Mouse (Mus musculus): ENCODE data around the gene Ankrd35. TPM values are rescaled to one million over a fixed set of nuclear protein-coding genes. Genes with fewer than 3 reads are reported as not detected.
"Not testable (repeated sequence)": the region's sequence is repeated elsewhere in the genome, so short reads cannot be mapped to it uniquely, and the experiment has no call there.

Ankrd35 gene
- total RNA-seq, 2 experiments from 2014 or later = 7.5 to 8.1 TPM

DNA sequence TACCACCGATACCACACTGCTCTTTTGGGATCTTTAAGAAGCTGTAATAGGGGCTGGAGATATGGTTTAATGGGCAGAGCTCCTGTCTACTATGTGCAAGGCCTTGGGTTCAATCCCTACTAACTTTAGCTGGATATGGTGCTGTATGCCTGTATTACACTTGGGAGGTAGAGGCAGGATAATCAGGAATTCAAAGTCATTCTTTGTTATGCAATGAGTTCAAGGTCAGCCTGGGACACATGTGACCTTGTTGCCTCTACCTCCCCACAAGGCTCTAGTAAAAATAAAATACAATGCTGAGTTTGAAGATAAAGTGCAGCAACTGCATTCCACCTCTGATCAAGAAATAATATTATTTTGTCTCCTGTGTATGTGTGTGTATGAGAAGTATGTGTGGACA lies 64.1 kb downstream of the Ankrd35 start:
- DNase-seq (ENCODE audit: low spot score in 2 of 2) = no peak
- intact Hi-C loops (cut with DNase I) = no loop called here

DNA sequence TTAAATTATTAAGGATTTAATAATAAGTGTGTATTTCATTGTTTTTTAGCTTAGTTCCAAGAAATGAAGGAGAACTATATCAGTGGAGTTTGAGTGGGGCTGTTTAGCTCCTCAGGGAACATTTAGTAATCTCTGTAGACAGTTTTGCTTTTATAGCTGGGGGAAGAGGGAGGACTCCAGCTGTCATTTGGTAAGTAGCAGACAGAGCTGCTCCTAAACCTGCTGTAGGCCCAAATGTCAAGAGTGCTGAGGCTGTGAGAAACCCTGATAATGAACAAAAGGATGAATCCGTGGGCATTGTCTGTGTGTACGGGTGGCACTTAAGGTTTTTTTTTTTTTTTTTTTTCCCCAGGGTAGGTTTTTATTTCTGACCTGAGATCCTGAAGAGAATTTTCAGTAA lies 65.3 kb downstream of the Ankrd35 start:
- intact Hi-C loops (cut with DNase I) = no loop called here
- DNase-seq (ENCODE audit: low spot score in 2 of 2) = no peak

DNA sequence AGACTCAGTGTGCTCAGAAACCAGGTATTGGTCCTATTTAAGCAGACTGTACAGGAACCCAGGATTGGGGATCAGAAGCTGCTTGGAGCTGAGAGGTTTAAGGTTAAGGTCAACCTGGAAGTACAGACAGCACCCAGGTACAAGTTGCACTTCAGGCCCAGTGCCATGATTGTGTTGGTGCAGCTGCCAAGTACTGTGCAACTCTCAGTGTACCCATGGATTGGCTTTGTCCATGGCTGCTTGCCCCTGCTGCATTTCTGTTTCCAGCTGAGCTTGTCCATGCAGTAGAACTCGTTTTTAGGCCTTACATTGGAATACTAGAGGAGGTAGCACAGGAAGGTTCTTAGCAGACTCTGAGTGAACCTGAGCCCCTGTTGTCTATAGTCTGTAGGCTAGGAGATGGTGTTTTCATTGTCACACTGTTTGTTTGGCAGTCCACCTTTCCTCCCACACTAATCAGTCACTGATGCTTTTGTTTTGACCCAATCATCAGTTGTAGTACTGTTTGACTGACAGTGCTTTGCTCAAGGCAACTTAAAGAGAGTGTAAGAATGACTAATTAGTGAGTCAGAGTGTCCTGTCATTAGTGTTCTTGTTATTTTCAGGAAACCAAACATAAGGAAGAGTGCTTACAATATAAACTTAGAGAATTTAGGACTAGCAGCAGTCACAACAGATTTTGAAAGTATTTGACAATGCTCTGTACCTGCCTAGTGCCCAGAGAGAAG lies 67.2 kb downstream of the Ankrd35 start:
- intact Hi-C loops (cut with DNase I) = no loop called here
- no peak for DNase-seq (ENCODE audit: low spot score in 2 of 2)

- DNase-seq (ENCODE audit: low spot score in 2 of 2) = no peak
- intact Hi-C loops (cut with DNase I) = no loop called here
These were observed 68.1 kb downstream of the Ankrd35 start for GRCm38 (mm10) chr3:96737995-96738394.

DNA sequence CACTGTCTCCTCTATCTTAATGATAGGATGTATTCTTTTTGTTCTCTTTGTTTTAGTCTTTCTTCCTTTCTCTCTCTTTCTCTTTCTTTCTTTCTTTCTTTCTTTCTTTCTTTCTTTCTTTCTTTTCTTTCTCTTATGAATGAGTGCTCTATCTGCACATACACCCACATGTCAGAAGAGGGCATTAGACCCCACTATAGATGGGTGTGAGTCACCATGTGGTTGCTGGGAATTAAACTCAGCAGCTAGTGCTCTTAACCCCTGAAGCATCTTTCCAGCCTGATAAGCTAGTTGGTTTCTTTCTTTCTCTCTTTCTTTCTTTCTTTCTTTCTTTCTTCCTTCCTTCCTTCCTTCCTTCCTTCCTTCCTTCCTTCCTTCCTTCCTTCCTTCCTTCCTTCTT lies 70.3 kb downstream of the Ankrd35 start:
- DNase-seq (ENCODE audit: low spot score in 2 of 2); intact Hi-C loops (cut with DNase I): not testable (repeated sequence)

Other genes starting within 250 kb of the Ankrd35 start
- not detected for gene BC107364, start 217.8 kb upstream of the Ankrd35 start, total RNA-seq (2021)
- gene Hfe2, start 145.0 kb upstream of the Ankrd35 start, total RNA-seq (2021) = 1 to 10 TPM in 1 of 2 experiments, under 1 TPM in 1; 0.77 to 2.1 TPM
- 10 to 100 TPM; 19.5 to 21.8 TPM for gene Txnip, start 112.2 kb upstream of the Ankrd35 start, total RNA-seq (2021)
- gene Gm16253, start 93.1 kb upstream of the Ankrd35 start, total RNA-seq (2021) = not detected
- gene Polr3gl, start 76.0 kb upstream of the Ankrd35 start, total RNA-seq (2021) = 10 to 100 TPM; 22.5 to 29.9 TPM
- gene Ankrd34a, start 73.5 kb upstream of the Ankrd35 start, total RNA-seq (2021) = 10 to 100 TPM; 68.9 to 75.7 TPM
- gene Lix1l, start 69.0 kb upstream of the Ankrd35 start, total RNA-seq (2021) = 10 to 100 TPM; 17.3 to 18.3 TPM
- 10 to 100 TPM; 37.4 to 43.7 TPM for gene Rbm8a, start 40.2 kb upstream of the Ankrd35 start, total RNA-seq (2021)
- 10 to 100 TPM; 56.1 to 57.1 TPM for gene Pex11b, start 34.8 kb upstream of the Ankrd35 start, total RNA-seq (2021)
- gene Gm42957, start 34.7 kb upstream of the Ankrd35 start, total RNA-seq (2021) = under 1 TPM; 0.17 to 0.66 TPM
- 1 to 10 TPM; 1.2 to 3.2 TPM for gene Itga10, start 24.5 kb upstream of the Ankrd35 start, total RNA-seq (2021)
- 10 to 100 TPM; 23.9 to 24.3 TPM for gene Pias3, start 26.3 kb downstream of the Ankrd35 start, total RNA-seq (2021)
- gene Nudt17, start 38.4 kb downstream of the Ankrd35 start, total RNA-seq (2021) = 1 to 10 TPM; 9.0 to 9.8 TPM
- 10 to 100 TPM; 24.1 to 28.0 TPM for gene Polr3c, start 57.5 kb downstream of the Ankrd35 start, total RNA-seq (2021)
- gene Rnf115, start 57.5 kb downstream of the Ankrd35 start, total RNA-seq (2021) = 10 to 100 TPM; 66.4 to 66.7 TPM
- under 1 TPM; 0.15 to 0.34 TPM for gene Pdzk1, start 159.2 kb downstream of the Ankrd35 start, total RNA-seq (2021)
- gene Cd160, start 159.2 kb downstream of the Ankrd35 start, total RNA-seq (2021) = not detected
- gene Gja5, start 234.6 kb downstream of the Ankrd35 start, total RNA-seq (2021) = 1 to 10 TPM in 1 of 2 experiments, under 1 TPM in 1; 0.84 to 2.0 TPM
- 10 to 100 TPM; 44.6 to 48.8 TPM for gene Gpr89, start 235.2 kb downstream of the Ankrd35 start, total RNA-seq (2021)

Data from left cerebral cortex, postnatal 36 days (tissue).